In the genomic region with DNA sequence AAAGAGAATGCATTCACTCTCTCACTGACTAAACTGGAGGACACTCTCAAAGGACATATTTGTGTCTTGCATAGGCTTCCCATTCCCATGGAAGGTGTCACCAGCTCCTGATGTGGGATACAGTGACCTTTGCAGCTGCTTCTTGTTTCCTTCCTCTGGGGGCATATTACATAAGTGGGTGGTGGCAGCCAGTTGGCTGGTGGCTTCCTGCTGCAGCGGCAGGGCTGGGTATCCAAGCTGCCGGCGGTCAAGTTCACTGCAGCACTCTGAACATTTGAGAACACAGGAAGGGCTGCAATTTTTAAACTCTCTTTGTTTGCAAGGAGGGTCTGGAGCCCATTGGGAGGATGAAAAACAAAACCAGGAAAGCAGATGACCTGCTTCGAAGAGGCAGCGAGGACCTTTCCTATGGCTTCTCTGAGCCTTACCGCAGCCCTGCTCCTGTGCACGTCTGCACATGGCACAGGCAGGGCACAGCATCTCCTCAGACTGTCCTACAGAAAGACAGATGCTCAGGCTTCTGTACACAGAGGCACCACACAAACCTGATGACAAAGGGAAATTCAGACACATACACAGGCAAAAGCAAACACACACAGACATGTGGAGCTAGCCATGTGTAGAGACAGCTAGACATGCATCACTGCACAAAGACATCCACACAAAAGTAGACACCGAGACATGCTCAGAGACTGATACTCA, we compare ENCODE assay signal across 9 mouse cellular contexts.
DNase-seq lines count a peak whose midpoint lies in the region; ATAC-seq lines count a peak whose summit lies in the region.
"Had no signal": no experiment of that assay in that cellular context is flagged by ENCODE, and none has a peak within 500 bp of the region (broad histone marks: within the 10 kb centered on the region; RNA-seq: fewer than 3 reads in every experiment).

No protein-coding gene starts in this region.

- H3K9me3 ChIP-seq in hindbrain, embryonic 10.5 days, result no peaks in the 10 kb centered on the region
- no peaks in the 10 kb centered on the region for H3K9me3 ChIP-seq in hindbrain, embryonic 11.5 days (ENCODE audit: control insufficient read depth, low read length)
- H3K9me3 ChIP-seq in embryonic facial prominence, embryonic 13.5 days, result no peaks in the 10 kb centered on the region
- no peaks in the 10 kb centered on the region for H3K9me3 ChIP-seq in hindbrain, embryonic 16.5 days (ENCODE audit: control insufficient read depth, low read length)
- H3K9me3 ChIP-seq in lung, embryonic 16.5 days (ENCODE audit: control insufficient read depth, low read length), result no peaks in the 10 kb centered on the region

- H3K27ac ChIP-seq in hindbrain, embryonic 10.5 days, result peak overlapping the region; percentile 41; the same call in 1 of the 2 replicates
- H3K27ac ChIP-seq in hindbrain, embryonic 11.5 days (ENCODE audit: low read depth, low read length), result no peak overlapping the region
- peak overlapping the region; percentile 79 for H3K27ac ChIP-seq in embryonic facial prominence, embryonic 13.5 days
- H3K27ac ChIP-seq in hindbrain, embryonic 16.5 days (ENCODE audit: low read depth, low read length), result 0 out of 2 replicates have a peak overlapping the region, but pooled peaks have one; percentile 16
- H3K27ac ChIP-seq in lung, embryonic 16.5 days (ENCODE audit: low read length), result peak overlapping the region; percentile 67

- no peak for DNase-seq in hindbrain, embryonic 10.5 days (ENCODE audit: low spot score)
- DNase-seq in hindbrain, embryonic 11.5 days (ENCODE audit: low spot score), result no peak
- no peak for DNase-seq in urinary bladder, adult 18-20 months (ENCODE audit: low spot score in 2 of 2)
- no peak for DNase-seq in cerebellum, postnatal 14 days
- no peak for DNase-seq in left cerebral cortex, adult 11 months (ENCODE audit: low spot score)
- DNase-seq: thymus, adult 2 months had no signal

- no peak overlapping the region for H3K4me3 ChIP-seq in hindbrain, embryonic 10.5 days
- H3K4me3 ChIP-seq in hindbrain, embryonic 11.5 days (ENCODE audit: low read depth, low read length), result no peak overlapping the region
- H3K4me3 ChIP-seq in embryonic facial prominence, embryonic 13.5 days, result no peak overlapping the region
- H3K4me3 ChIP-seq in hindbrain, embryonic 16.5 days (ENCODE audit: low read length), result no peak overlapping the region
- no peak overlapping the region for H3K4me3 ChIP-seq in lung, embryonic 16.5 days (ENCODE audit: low read length)

- H3K9ac ChIP-seq in hindbrain, embryonic 11.5 days (ENCODE audit: low read depth, low read length), result no peak overlapping the region
- H3K9ac ChIP-seq in embryonic facial prominence, embryonic 13.5 days, result no peak overlapping the region
- H3K9ac ChIP-seq in hindbrain, embryonic 16.5 days (ENCODE audit: low read depth, low read length), result no peak overlapping the region
- no peak overlapping the region for H3K9ac ChIP-seq in lung, embryonic 16.5 days (ENCODE audit: low read length)

- ATAC-seq in hindbrain, embryonic 11.5 days (ENCODE audit: low FRiP score), result no peak
- ATAC-seq in embryonic facial prominence, embryonic 13.5 days (ENCODE audit: insufficient number of reproducible peaks, insufficient read depth, low FRiP score, low TSS enrichment, low read depth), result no peak
- 0 out of 2 replicates have a peak, but pooled peaks have one; percentile 19 for ATAC-seq in hindbrain, embryonic 16.5 days
- ATAC-seq in lung, embryonic 16.5 days (ENCODE audit: low read depth), result peak; percentile 51

- peaks cover 14% of the 10 kb centered on the region; the same call in 1 of the 2 replicates for H3K4me1 ChIP-seq in hindbrain, embryonic 10.5 days (replicated peaks)
- no peaks in the 10 kb centered on the region for H3K4me1 ChIP-seq in hindbrain, embryonic 11.5 days (replicated peaks; ENCODE audit: control insufficient read depth, insufficient read depth, low read length)
- peaks cover 16% of the 10 kb centered on the region for H3K4me1 ChIP-seq in embryonic facial prominence, embryonic 13.5 days
- H3K4me1 ChIP-seq in hindbrain, embryonic 16.5 days (ENCODE audit: control insufficient read depth, insufficient read depth, low read depth, low read length), result no peaks in the 10 kb centered on the region
- H3K4me1 ChIP-seq in lung, embryonic 16.5 days (replicated peaks; ENCODE audit: control insufficient read depth, insufficient read depth, low read length), result no peaks in the 10 kb centered on the region

- H3K27me3 ChIP-seq in hindbrain, embryonic 10.5 days (ENCODE audit: insufficient read depth, poor library complexity, severe bottlenecking), result no peaks in the 10 kb centered on the region
- H3K27me3 ChIP-seq in hindbrain, embryonic 11.5 days (ENCODE audit: control insufficient read depth, insufficient read depth, low read length), result no peaks in the 10 kb centered on the region
- no peaks in the 10 kb centered on the region for H3K27me3 ChIP-seq in embryonic facial prominence, embryonic 13.5 days
- H3K27me3 ChIP-seq in hindbrain, embryonic 16.5 days (replicated peaks; ENCODE audit: control insufficient read depth, insufficient read depth, low read length), result no peaks in the 10 kb centered on the region
- H3K27me3 ChIP-seq in lung, embryonic 16.5 days (ENCODE audit: control insufficient read depth, insufficient read depth, low read depth, low read length), result no peaks in the 10 kb centered on the region

- H3K36me3 ChIP-seq in hindbrain, embryonic 10.5 days, result no peaks in the 10 kb centered on the region
- no peaks in the 10 kb centered on the region for H3K36me3 ChIP-seq in hindbrain, embryonic 11.5 days (ENCODE audit: control insufficient read depth, insufficient read depth, low read length)
- H3K36me3 ChIP-seq in embryonic facial prominence, embryonic 13.5 days, result no peaks in the 10 kb centered on the region
- H3K36me3 ChIP-seq in hindbrain, embryonic 16.5 days (ENCODE audit: control insufficient read depth, insufficient read depth, low read length), result no peaks in the 10 kb centered on the region
- H3K36me3 ChIP-seq in lung, embryonic 16.5 days (ENCODE audit: control insufficient read depth, insufficient read depth, low read length), result no peaks in the 10 kb centered on the region

- WGBS in hindbrain, embryonic 10.5 days, result 79% methylated on average over 8 of the region's 8 CpGs
- 76% methylated on average over 8 of the region's 8 CpGs for WGBS in hindbrain, embryonic 11.5 days
- WGBS in embryonic facial prominence, embryonic 13.5 days, result 47% methylated on average over 8 of the region's 8 CpGs
- WGBS in hindbrain, embryonic 16.5 days, result 78% methylated on average over 8 of the region's 8 CpGs
- WGBS in lung, embryonic 16.5 days, result 68% methylated on average over 8 of the region's 8 CpGs

- no peak overlapping the region for H3K4me2 ChIP-seq in hindbrain, embryonic 11.5 days (replicated peaks; ENCODE audit: low read depth, low read length)
- H3K4me2 ChIP-seq in embryonic facial prominence, embryonic 13.5 days, result no peak overlapping the region
- no peak overlapping the region for H3K4me2 ChIP-seq in hindbrain, embryonic 16.5 days (ENCODE audit: low read length)
- H3K4me2 ChIP-seq in lung, embryonic 16.5 days (ENCODE audit: low read depth, low read length), result no peak overlapping the region

Comparison
In these comparisons a context has a peak if more than half of its experiments do, and no peak if none do; other contexts are left out.
1. ATAC-seq: peak in hindbrain, embryonic 16.5 days (single experiment) and lung, embryonic 16.5 days (single experiment); none in hindbrain, embryonic 11.5 days (single experiment) and embryonic facial prominence, embryonic 13.5 days (single experiment).